Mouse (Mus musculus) small intestine, adult 2 months (tissue): ENCODE results near the gene Espn.

Experiments used
- CTCF ChIP-seq: fragments of 200-500 bp; IDR thresholded peaks from 2 replicates; pipeline ENCODE4 v1.5.1; 2012; ENCODE audit warnings: low read depth, mild to moderate bottlenecking, control low read depth, inconsistent platforms, low read length, moderate library complexity, mixed read lengths; ENCODE audit not compliant: insufficient replicate concordance, insufficient read length; ENCODE audit errors: extremely low read depth
- POLR2A ChIP-seq: fragments of 200-500 bp; IDR thresholded peaks from 2 replicates; pipeline ENCODE4 v1.6.1; 2012; ENCODE audit warnings: low read depth, mild to moderate bottlenecking, control low read depth, inconsistent platforms, low read length, moderate library complexity

DNA sequence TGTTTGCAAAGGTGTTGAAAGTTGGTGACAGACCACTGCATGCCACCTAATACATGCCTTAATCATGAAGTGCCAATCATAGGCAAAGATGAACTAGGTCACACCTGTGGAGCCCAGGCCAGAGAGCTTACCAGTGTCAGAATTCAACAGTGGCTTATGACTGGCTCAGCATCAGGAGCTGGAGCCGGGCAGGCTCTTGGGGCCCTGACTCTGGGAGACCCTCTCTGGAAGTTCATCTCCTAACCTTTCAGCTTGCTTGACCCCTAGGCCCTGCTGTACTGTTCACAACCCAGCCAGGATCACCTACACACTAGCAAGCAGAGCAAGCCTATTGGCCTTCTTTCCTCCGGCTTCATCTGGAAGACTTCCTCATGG lies 15.3 kb downstream of the Espn start:
- TF ChIP-seq CTCF, result no peak
- no peak for TF ChIP-seq POLR2A
